Mouse (Mus musculus): ENCODE data around the gene Crybb1. TPM values are rescaled to one million over a fixed set of nuclear protein-coding genes. Genes with fewer than 3 reads are reported as not detected.

Gene Crybb1
- polyA plus RNA-seq, 1 experiment = 1.9 TPM

DNA sequence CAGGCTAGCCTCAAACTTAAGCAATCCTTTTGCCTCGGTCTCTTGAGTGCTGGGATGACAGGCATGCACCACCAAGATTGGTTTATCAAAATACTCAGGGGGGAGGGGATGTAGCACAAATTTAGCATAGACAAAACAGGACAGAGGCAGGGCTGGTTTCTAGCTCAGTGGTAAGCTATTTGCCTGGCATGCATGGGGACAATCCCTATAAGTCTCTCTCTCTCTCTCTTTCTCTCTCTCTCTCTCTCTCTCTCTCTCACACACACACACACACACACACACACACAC lies 11.4 kb upstream of the Crybb1 start:
- Histone ChIP-seq H3K27me3 (ENCODE audit: control insufficient read depth, insufficient read depth, low read length) (no peaks in the 10 kb centered on the region), H3K27ac (ENCODE audit: insufficient read depth, low read length) (no peak overlapping the region), H3K4me1 (ENCODE audit: control insufficient read depth, insufficient read depth, low read length) (no peaks in the 10 kb centered on the region), H3K4me3 (replicated peaks; ENCODE audit: insufficient read depth, low read depth, low read length) (no peak overlapping the region)
- no peak for DNase-seq
- TF ChIP-seq CTCF (IDR thresholded peaks at IDR 0.05; ENCODE audit: borderline replicate concordance, insufficient read depth, low read depth, low read length) (no peak), POLR2A (IDR thresholded peaks at IDR 0.05; ENCODE audit: borderline replicate concordance, insufficient read depth, low read length) (no peak)
- whole genome bisulfite sequencing = 67% methylated on average over 1 of the region's 1 CpGs

DNA sequence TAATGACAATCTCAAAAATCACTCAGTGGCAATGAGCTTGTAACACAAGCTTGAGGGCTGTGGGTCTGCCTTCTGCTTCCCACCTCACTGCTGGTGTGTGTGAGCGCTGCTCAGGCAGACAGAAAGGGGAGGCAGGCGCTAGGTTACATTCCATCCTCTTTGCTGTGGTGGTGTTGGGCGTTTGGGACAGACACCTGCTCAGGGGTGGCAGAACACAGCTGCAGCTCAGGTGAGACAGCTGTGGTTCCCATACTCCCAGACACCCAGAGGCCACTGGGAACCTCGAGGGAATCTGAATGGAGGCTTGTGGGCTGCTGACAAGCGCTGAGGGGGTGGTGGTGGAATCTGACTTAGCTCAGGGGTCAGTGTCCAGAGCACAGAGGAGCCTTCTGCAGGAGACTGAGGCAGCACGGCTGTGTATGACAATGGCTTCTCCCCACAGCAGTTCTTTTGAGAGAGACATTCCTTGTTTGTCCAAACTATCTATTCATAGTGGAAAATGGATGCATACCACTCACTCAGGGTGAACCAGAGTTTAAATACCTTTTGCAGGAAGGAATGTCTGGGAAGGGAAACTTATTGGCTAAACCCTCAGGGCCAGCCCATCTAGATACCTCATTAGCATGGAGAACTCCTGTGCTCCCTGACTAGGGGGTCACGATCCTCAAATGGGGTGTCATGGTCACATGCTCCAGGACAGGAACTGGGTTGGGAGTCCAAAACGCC lies 10.6 kb upstream of the Crybb1 start:
- Histone ChIP-seq H3K27ac (ENCODE audit: insufficient read depth, low read length) (no peak overlapping the region), H3K4me3 (replicated peaks; ENCODE audit: insufficient read depth, low read depth, low read length) (no peak overlapping the region), H3K4me1 (ENCODE audit: control insufficient read depth, insufficient read depth, low read length) (no peaks in the 10 kb centered on the region), H3K27me3 (ENCODE audit: control insufficient read depth, insufficient read depth, low read length) (no peaks in the 10 kb centered on the region)
- 55% methylated on average over 8 of the region's 8 CpGs for WGBS
- no peak for DNase-seq
- TF ChIP-seq CTCF (IDR thresholded peaks at IDR 0.05; ENCODE audit: borderline replicate concordance, insufficient read depth, low read depth, low read length) (no peak), POLR2A (IDR thresholded peaks at IDR 0.05; ENCODE audit: borderline replicate concordance, insufficient read depth, low read length) (no peak)

DNA sequence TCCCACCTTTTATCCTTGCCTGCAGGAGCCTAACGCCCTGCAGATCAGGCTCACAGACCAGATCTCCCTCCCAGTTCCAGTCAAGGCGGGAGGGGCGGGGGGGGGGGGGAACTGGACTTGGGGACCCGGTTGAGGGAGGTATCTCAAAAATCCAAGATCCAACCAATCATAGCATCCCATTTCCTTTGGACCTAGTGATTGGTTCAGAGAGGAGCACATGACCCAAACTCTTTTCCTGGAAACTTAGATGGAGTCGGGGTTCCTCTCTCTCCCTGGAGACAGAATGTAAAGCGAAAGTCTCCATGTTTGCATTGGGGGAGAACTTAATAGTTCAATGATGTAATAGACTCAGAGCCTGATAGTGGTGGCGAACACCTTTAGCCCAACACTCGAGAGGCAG lies 8.2 kb upstream of the Crybb1 start:
- WGBS = 58% methylated on average over 8 of the region's 8 CpGs

DNA sequence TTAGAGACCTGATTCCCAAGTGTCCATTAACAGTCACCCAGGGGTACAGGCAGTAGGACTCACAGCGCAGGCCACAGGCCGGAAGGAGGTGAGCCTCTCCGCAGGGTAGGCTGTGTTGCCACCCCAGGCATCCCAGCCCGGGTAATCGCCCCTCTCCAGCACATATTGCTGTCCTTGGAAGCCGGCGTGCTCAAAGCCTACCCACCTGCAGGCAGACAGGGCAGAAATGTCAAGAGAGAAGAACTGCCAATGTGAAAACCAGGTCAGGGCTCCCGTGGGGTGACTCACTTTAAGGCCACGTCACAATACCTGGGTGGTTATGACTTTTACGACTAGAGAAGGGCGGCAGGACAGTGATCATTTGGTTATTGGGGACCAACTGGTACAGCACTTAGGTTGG lies 6.5 kb upstream of the Crybb1 start:
- no peak overlapping the region for H3K27ac ChIP-seq (ENCODE audit: insufficient read depth, low read length)
- DNase-seq = no peak
- 84% methylated on average over 11 of the region's 11 CpGs for WGBS
- H3K4me3 ChIP-seq (replicated peaks; ENCODE audit: insufficient read depth, low read depth, low read length) = no peak overlapping the region
- H3K4me1 ChIP-seq (ENCODE audit: control insufficient read depth, insufficient read depth, low read length) = peaks cover under 1% of the 10 kb centered on the region
- TF ChIP-seq POLR2A (IDR thresholded peaks at IDR 0.05; ENCODE audit: borderline replicate concordance, insufficient read depth, low read length) (no peak), CTCF (IDR thresholded peaks at IDR 0.05; ENCODE audit: borderline replicate concordance, insufficient read depth, low read depth, low read length) (no peak)
- no peaks in the 10 kb centered on the region for H3K27me3 ChIP-seq (ENCODE audit: control insufficient read depth, insufficient read depth, low read length)

More for the DNA sequence above, 8.2 kb upstream of the Crybb1 start:
- Histone ChIP-seq H3K4me1 (ENCODE audit: control insufficient read depth, insufficient read depth, low read length) (no peaks in the 10 kb centered on the region), H3K27ac (ENCODE audit: insufficient read depth, low read length) (no peak overlapping the region), H3K4me3 (replicated peaks; ENCODE audit: insufficient read depth, low read depth, low read length) (no peak overlapping the region), H3K27me3 (ENCODE audit: control insufficient read depth, insufficient read depth, low read length) (no peaks in the 10 kb centered on the region)
- TF ChIP-seq POLR2A (IDR thresholded peaks at IDR 0.05; ENCODE audit: borderline replicate concordance, insufficient read depth, low read length) (no peak), CTCF (IDR thresholded peaks at IDR 0.05; ENCODE audit: borderline replicate concordance, insufficient read depth, low read depth, low read length) (no peak)
- DNase-seq = no peak

DNA sequence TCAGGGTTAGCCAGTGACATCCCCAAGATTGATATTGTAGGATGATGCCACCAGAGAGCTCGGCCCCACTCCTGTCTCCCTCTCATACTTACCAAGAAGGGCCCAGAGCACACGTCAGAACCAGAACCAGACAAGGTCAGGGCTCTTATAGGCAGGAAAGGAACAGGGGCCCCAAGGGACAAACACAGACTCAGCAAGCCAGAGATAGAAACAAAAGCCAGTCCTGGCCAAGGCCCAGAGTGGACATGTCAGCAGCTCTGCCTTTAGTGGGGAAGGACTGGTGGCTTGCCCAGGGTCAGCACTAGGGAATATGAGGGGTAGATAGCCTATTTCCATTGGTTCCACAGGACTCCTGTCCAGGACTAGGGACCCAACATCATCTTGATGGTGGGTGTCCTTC lies 3.2 kb upstream of the Crybb1 start, which contains the start of gene Cryba4:
Cryba4 (minus strand) TSS at position 119 of the 400 bp plus-strand sequence.
- Histone ChIP-seq H3K4me3 (replicated peaks; ENCODE audit: insufficient read depth, low read depth, low read length) (no peak within 1 kb of the TSS), H3K4me1 (ENCODE audit: control insufficient read depth, insufficient read depth, low read length) (peaks cover 29% of the 10 kb centered on the region), H3K27me3 (ENCODE audit: control insufficient read depth, insufficient read depth, low read length) (no peaks in the 10 kb centered on the region), H3K27ac (ENCODE audit: insufficient read depth, low read length) (no peak within 1 kb of the TSS)
- TF ChIP-seq POLR2A (IDR thresholded peaks at IDR 0.05; ENCODE audit: borderline replicate concordance, insufficient read depth, low read length) (no peak), CTCF (IDR thresholded peaks at IDR 0.05; ENCODE audit: borderline replicate concordance, insufficient read depth, low read depth, low read length) (no peak)
- DNase-seq = no peak
- 83% methylated on average over 2 of the region's 2 CpGs for WGBS

DNA sequence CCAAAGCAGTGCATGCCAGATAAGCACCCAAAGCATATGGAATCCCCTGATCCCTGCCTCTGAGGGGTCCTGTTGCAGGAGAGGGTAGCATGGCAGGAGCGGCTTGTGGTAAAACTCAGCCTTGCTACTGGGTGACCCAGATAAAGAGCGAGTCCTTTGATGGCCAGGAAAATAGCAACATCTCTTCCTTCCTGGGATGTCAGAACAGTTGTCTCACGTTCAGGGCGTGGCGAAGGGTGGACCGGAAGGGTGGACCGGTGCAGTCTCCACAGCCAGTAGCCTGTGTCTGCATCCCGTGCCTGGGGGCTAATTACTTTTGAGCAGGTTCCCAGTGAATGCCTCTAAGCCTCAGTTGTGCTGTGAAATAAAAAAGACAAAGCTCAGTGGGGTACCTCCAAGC lies 2.4 kb upstream of the Crybb1 start:
- WGBS = 74% methylated on average over 8 of the region's 8 CpGs
- Histone ChIP-seq H3K4me1 (ENCODE audit: control insufficient read depth, insufficient read depth, low read length) (peaks cover 29% of the 10 kb centered on the region), H3K27ac (ENCODE audit: insufficient read depth, low read length) (no peak overlapping the region), H3K4me3 (replicated peaks; ENCODE audit: insufficient read depth, low read depth, low read length) (no peak overlapping the region), H3K27me3 (ENCODE audit: control insufficient read depth, insufficient read depth, low read length) (no peaks in the 10 kb centered on the region)
- TF ChIP-seq CTCF (IDR thresholded peaks at IDR 0.05; ENCODE audit: borderline replicate concordance, insufficient read depth, low read depth, low read length) = no peak
- TF ChIP-seq POLR2A (IDR thresholded peaks at IDR 0.05; ENCODE audit: borderline replicate concordance, insufficient read depth, low read length) = no peak
- no peak for DNase-seq

DNA sequence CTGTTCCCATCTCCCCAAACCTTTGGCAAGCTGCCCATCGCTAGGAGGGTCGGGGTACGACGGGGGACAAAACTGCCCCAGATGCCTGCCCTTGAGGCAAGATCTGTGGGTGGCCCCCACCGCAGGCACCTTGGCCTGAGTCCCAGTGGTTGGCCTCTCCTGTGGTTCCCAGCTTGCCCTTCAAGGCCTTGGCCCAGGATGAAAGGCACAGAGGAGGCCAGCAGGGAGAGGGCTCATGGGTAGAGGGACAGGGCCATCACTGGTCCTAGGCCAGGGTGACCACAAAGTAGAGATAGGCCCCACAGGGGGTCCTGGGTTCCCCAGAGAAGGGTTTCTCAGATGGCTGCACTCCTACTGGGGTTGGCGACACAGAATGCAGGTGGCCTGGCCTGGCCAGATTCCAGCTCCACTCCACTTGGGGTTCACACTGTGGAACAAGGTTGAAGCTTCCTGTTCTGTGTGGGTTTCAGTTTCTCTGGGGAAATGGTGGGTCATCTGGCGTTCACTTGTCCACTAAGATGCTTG lies 1.3 kb upstream of the Crybb1 start:
- Histone ChIP-seq H3K27me3 (ENCODE audit: control insufficient read depth, insufficient read depth, low read length) (no peaks in the 10 kb centered on the region), H3K27ac (ENCODE audit: insufficient read depth, low read length) (no peak overlapping the region), H3K4me3 (replicated peaks; ENCODE audit: insufficient read depth, low read depth, low read length) (no peak overlapping the region), H3K4me1 (ENCODE audit: control insufficient read depth, insufficient read depth, low read length) (peaks cover 29% of the 10 kb centered on the region)
- 13% methylated on average over 7 of the region's 7 CpGs for WGBS
- peak; percentile 67 to 72 for DNase-seq
- TF ChIP-seq CTCF (IDR thresholded peaks at IDR 0.05; ENCODE audit: borderline replicate concordance, insufficient read depth, low read depth, low read length) = no peak
- no peak for TF ChIP-seq POLR2A (IDR thresholded peaks at IDR 0.05; ENCODE audit: borderline replicate concordance, insufficient read depth, low read length)

DNA sequence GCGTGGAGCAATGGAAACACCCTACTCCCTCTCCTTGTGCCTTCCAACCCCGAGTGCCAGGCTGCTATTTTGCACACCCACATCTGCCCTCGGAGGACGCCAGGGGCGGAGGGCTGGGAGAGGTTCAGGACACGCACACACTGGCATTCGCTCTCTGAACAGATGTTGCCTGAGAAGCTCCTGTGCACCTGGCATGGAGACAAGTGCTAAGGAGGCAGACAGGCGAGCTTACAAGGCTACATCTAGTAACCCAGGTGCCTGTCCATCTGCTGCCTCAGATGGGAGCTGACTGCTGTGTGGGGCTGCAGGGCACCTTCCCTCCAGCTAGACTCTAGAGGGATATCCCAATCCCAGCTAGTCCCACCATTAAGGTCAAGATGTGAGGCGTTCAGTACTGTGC lies 842 bp downstream of the Crybb1 start:
- no peak overlapping the region for H3K4me3 ChIP-seq (replicated peaks; ENCODE audit: insufficient read depth, low read depth, low read length)
- peak; percentile 48 to 59 for DNase-seq
- H3K27ac ChIP-seq (ENCODE audit: insufficient read depth, low read length) = no peak overlapping the region
- no peak for TF ChIP-seq POLR2A (IDR thresholded peaks at IDR 0.05; ENCODE audit: borderline replicate concordance, insufficient read depth, low read length)
- TF ChIP-seq CTCF (IDR thresholded peaks at IDR 0.05; ENCODE audit: borderline replicate concordance, insufficient read depth, low read depth, low read length) = no peak
- peaks cover 29% of the 10 kb centered on the region for H3K4me1 ChIP-seq (ENCODE audit: control insufficient read depth, insufficient read depth, low read length)
- WGBS = 29% methylated on average over 9 of the region's 9 CpGs
- no peaks in the 10 kb centered on the region for H3K27me3 ChIP-seq (ENCODE audit: control insufficient read depth, insufficient read depth, low read length)
